Mouse (Mus musculus): Measurements from ENCODE around the gene Adcy9.
"Not testable (repeated sequence)": the region's sequence is repeated elsewhere in the genome, so short reads cannot be mapped to it uniquely, and the experiment has no call there.

Gene Adcy9

DNA sequence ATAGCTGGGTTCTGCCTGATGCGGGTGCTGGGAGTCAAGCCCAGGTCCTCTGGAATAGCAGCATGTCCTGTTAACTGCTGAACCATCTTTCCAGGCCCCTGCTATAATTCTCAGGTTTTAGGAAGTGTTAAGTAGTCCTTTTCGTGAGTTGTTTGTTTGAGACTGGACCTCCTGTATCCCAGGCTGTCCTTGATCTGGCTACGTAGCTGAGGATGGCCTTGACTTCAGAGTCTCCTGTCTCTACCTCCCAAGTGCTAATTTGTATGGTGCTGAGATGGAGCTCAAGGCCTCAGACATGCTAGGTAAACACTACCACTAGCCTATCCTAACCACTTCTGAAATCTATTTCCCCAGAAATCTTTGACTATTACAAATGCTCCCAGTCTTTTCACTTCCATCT lies 37.9 kb downstream of the Adcy9 start:
- DNase-seq (ENCODE audit: low read depth, low spot score), result no peak

DNA sequence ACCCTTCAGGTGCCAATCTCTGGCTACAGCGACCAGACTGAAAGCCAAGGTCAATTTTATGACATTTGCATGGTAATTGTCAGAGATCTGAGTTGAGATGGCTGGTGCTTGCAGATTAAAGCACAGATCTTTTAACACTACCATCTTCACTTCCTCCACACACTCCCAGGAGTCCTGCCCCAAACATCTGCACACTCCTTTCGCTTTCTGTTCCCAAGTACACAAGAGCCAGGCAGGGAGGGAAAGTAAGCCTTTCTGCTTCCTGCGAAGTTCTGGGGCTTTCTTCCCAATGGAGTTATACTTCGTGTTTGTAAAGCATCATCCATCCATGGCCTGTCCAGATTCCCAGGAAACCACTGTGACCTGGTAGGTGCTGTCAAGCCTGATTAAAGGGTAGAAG lies 38.8 kb downstream of the Adcy9 start:
- no peak for DNase-seq (ENCODE audit: low read depth, low spot score)

DNA sequence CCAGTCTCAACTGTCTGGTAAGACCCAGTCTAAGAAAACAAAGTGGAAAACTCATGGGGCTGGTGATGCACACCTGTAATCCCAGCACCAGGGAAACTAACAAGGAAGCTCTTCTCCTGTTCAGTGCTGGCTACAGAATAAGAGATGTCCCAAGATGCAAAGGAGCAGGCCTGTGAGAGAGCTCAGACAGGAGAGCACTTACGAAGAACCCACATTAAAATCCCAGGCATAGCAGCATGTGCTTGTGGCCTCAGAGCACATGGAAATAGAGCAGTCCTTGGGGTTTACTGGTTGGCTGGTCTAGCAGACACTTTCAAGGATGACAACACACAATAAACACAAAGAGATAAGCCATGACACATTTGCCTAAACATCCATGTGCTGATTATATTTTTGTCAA lies 41.5 kb downstream of the Adcy9 start:
- no peak for DNase-seq (ENCODE audit: low read depth, low spot score)

DNA sequence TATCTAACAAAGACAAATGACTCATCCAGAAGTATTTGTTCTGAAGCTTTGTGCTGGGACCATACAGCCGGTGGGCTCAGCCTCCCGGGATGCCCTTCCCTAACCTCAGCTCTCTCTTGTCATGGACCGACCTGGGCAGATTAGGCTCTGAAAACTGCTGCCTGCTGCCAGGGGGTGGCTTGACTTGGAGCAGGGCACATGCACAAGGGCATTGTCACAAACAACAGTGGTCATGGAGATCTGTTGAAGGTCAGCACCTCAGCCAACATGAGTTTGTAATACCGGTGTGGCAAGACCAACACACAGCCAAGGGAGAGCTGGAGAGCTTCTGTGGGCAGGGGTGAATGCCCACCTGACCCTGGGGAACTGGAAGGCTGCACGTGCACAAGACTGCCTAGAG lies 42.7 kb downstream of the Adcy9 start:
- no peak for DNase-seq (ENCODE audit: low read depth, low spot score)

DNA sequence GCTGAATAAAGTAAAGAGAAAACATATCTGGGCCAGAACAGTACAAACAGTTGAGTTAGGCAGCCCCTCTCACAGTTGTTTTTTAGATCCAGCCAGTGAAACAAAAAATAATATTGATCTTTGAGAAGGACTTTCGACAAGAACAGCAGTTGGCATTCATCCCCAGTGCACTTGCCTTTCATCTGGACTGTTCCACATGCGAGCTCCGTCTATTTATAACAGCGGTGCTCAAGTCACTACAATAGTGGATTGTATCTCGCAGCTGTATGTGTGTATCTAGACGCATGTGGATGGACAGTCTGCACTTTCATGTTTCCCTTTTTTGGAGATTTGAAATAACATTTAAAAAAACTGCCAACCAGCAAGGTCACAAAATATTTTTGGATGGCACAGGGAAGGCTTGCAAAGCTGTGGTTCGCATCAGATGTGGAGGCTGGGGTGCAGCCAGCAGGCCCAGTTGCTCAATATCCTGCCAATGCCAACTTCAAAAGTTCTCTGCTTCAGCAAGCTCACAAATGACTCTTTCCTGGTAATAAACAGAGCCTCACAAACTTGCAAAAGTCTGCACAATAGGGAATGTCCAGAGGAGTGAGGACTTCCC lies 45.4 kb downstream of the Adcy9 start:
- no peak for DNase-seq (ENCODE audit: low read depth, low spot score)

DNA sequence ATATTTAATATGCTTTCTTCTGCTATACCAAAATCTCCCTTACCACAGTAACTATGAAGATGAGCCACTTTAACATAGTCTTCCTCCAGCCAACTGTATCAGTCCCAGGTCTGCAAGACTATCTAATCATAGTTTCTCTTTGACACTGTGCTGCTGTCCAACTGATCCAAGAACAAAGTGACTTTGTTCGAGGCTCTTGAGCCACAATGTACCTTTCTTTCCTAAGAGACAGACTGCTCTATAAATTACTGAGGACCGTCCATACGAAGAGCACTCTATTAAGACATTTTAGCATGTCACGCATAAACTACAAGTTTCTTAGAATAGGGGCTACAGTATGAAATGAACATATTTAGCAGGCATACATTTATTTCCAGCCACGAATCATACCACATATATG lies 46.0 kb downstream of the Adcy9 start:
- DNase-seq (ENCODE audit: low read depth, low spot score), result no peak

DNA sequence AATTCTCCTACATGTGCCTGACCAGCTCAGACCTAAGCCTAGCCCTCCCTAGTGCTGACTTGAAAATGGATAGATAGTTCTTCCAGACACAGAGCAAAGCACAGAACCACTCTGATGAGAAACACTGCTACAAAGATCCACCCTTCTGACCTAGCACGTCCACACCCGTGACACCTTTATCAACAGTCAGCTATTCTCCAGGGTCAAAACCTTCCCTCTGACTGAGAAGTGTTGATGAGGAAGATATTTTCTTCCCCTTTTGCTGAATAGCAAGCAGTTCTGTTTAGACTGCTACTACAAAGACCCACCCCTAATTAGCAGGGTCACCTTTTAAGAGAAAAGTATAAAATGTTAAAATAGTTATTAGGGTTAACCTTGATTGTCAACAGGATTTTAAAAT lies 49.3 kb downstream of the Adcy9 start:
- no peak for DNase-seq (ENCODE audit: low read depth, low spot score)

DNA sequence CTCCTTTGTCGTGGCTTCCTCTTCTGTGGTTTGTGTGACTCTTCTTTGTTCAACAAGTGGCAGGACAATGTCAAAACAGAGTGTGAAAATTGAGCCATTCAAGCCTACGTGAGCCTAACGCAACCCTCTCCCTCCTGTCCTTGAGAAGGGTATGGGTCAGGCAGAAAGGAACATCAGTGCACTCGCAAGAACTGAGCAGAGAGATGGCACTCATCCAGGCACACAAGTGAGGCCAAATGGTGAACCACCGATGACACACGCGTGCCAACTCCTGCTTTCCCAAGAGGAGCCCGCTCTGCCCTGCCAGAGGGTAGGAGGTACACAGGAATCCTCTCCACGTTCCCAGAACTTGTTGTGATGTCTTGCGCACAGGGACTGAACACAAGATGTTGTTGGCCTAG lies 50.2 kb downstream of the Adcy9 start:
- DNase-seq (ENCODE audit: low read depth, low spot score), result no peak

DNA sequence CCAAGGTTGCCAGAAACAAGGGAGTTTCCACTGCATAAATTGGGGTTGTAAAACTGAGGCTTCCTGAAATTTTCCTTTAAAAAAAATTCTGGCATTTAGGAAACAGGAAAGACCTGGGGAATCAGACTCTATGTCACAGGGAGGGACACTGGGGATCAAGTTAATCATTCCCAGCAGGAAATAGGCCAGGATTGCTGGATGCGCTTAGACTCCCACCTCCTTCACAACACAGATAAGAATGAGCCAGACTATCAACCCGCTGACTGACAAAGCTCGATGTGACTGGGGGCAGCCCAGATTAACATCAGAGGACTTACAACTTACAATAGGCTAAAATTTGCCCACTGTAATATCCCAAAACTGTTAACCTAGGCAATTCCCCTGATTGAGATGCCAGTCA lies 52.4 kb downstream of the Adcy9 start:
- no peak for DNase-seq (ENCODE audit: low read depth, low spot score)

DNA sequence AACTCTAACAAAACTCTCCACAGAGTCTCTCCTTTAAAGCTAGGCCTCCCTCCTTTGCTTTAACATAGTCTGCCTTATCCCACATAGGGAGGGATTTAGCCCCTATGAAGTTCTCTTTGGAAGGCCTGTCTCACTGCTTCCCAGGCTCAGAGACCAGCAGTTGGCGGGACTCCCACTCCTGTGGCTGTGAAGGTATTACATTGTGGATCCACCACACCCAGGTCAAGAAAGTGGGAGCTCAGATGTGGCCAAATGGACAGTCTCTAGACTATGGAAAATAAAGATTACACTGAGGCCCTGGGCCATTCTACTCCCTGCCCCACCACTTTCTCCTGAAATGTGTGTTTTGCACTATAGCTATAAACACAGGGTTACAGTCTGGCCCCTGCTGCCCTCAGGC lies 53.0 kb downstream of the Adcy9 start:
- DNase-seq (ENCODE audit: low read depth, low spot score), result no peak

DNA sequence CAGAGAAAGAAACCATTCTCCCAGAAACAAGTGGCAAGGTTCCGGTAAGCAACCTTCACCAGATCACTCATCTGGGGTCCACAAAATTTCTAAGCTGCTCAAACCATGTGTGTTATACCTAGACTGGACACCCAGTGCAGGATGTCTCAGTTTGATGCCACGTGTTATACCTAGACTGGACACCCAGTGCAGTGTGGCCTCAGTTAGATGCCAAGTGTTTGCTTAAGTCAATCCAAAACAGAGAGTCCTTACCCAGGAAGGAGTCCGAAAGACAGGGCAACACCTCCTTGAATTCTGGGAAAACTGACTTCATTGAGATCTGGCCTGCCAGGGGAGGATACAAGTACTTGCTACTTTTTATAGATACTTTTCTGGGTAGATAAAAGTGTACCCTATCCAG lies 53.6 kb downstream of the Adcy9 start:
- DNase-seq (ENCODE audit: low read depth, low spot score), result no peak

DNA sequence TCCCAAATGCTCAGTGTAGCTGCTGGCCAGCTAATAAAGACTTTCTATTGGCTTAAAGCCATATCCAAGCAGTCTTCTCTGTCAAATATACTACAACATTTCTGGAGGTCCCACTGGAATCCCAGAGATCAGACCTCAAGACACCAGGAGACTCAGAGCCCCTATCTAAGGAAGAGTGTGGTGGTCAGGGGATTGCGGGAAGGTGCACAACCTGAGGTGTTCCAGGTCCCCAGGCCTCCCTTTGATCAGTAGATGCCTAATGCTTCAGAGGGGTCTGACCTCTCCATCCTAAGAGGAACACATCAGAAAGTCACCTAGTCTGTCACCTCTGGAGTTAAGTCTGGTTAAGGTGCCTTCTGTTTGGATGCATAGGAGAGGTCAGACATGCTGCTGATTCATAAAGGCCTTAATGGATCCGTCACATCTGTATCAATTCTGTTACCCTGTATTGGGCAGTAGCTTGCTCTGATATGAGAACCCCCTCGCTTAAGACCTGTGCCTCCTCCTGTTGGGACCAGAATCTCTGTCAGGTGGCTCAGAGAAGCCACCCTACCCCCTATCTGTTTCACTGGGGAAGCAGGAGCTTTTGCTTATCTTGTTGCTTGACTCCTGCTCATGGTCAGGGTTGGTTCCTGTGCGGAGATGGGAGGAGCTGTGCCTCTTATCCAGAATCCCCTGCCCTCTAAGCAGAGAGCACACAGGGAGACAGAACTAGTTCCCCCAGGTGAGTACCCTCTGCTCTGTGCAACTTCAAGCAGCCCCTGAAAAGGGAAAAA lies 56.8 kb downstream of the Adcy9 start:
- DNase-seq (ENCODE audit: low read depth, low spot score), result no peak

DNA sequence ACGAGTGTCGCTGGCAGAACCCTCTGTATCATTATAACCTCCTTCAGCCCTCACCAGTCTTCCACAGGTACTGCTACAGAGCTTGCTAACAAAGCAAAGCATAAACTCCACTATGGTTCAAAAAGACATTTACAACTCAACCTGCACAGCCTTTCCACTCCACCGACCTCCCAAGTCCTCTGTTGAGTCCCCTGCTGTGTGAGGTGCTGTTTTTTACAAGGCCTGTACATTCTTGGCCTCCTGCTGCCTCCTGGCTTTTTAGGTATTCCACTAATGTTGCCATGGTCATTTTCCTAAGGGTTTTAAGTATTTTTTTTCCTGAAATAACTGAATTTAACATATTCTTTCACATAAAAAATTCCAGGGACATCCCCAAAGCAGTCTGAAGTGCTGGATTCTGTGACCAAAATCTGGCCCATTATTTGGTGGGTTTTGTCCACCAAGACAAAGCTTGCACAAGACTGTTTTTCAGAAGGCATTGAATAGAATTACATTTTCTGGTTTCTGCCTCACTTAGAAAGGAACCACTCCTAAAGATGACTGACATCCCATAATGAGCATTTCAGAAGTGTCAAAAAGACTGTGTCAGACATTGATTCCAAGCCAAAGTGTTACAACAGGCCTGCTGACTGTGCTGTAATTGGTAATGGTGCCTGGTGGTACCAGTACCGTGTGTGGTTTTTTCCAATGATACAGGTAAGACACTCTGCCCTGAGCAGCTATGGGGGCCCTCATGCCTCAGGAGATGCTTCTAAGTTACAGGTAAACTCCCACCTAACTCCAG lies 64.8 kb downstream of the Adcy9 start:
- no peak for DNase-seq (ENCODE audit: low read depth, low spot score)

DNA sequence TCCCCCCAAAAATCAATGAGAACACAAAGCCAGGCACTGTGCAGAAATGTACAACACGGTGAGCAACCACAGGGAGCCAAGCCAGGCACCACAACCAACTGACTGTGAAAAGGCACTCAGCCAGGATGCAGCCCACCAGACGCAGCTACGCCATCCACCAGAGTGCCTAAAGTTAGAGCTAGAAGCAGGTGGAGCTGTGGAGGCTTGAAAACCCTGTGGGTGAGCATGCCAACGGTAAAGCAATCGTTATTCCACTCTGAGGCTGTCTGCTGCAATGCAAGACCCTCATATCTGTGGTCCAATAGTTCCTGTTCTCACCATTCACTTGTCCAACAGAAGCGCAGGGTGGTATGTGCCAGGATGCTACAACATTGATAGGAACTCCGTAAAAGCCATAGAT lies 77.7 kb downstream of the Adcy9 start:
- DNase-seq (ENCODE audit: low read depth, low spot score), result no peak

DNA sequence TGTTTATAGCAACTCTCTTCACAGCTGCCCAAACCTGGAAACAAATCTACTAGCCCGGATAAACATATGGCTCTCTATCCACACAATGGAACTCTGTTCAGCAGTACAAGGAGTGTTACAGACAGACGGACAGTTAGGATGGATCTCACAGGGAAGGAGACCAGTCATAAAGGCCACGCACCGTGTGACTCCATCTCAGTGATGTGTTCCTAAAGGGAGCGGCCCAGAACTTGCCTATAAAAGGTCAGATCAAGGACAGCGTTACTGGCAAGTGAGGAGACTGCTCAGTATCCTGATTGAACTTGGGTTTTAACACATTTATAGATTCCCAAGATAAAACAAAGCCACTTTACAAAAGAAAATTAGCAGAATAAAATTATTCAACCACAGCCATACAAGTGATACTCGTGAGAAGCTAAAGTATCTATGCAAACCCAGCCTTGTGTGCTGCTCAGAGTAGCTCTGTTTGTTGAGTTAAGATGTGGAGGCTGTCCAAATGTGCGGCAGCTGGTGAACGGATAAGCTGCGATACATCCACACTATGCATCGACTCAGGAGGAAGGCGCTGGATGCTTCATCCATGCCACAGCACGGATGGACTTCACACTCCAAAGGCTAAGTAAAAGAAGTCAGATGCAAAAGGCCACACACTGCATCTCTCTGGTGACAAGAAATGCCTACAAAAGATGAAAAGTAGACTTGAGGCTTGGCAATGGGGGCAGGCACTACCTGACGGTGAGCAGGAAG lies 78.8 kb downstream of the Adcy9 start:
- DNase-seq (ENCODE audit: low read depth, low spot score), result no peak

DNA sequence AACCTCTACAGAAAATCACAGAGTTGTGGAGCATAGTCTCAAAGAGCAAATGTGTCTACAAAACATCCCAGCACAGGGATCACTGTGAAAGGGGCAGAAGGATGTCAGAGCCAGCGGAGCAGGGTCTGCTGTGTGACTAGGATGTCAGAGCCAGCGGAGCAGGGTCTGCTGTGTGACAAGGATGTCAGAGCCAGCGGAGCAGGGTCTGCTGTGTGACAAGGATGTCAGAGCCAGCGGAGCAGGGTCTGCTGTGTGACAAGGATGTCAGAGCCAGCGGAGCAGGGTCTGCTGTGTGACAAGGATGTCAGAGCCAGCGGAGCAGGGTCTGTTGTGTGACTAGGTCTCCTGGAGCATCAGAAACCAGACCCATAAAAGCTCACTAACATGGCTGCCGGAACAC lies 81.1 kb downstream of the Adcy9 start:
- not testable (repeated sequence) for DNase-seq (ENCODE audit: low read depth, low spot score)

DNA sequence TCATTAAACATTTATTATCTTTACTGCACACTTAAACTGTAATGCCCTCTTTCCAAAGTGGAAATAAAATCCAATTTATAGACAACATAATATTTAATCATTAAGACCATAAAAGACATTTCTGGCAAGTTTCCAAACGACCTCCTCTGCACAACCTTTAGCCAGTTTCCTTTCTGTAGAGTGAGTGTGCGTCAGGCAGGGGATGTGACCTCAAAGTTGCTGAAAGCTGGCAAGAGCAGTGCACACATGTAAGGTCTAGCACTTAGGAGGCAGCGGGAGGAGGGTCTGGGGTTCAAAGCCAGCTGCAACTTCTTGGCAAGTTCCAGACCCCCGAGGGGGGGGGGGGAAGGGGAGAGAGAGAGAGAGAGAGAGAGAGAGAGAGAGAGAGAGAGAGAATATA lies 83.0 kb downstream of the Adcy9 start:
- no peak for DNase-seq (ENCODE audit: low read depth, low spot score)

DNA sequence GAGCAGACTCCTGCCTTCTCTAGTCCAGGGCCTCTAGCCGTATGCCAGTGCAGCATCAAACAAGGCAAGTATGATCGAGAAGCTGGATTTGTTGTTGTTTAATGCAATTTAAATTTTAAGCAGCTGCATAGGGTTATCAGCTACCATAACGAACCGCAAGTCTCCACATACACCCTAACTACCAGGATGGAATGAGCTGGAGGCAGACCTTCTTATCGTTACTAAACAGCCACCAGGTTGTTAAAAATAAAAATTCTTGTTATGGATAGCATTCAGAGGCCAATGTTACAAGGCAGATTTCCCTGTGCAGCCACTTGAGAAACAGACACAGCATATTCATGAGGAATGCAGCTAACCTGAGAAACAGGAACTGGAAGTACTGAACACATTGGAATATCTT lies 86.5 kb downstream of the Adcy9 start:
- DNase-seq (ENCODE audit: low read depth, low spot score), result no peak

DNA sequence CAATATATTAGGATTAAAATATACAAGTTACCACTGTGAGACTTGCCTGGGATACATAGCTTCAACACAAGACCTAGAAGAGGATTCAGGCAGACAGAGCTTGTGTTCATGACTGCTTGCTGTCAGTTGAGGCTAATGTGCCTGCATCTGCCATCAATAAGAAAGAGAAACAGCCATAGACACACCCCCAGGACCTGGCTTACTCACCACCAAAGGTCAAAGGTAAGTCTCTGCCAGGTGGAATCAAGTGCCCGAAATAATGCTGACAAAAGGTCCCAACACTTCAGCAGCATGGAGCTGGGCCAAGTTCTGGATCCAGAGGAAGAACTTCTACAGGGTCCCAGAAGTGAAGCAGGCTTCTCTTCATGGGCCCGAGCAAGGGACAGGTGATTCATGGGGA lies 86.9 kb downstream of the Adcy9 start:
- no peak for DNase-seq (ENCODE audit: low read depth, low spot score)

DNA sequence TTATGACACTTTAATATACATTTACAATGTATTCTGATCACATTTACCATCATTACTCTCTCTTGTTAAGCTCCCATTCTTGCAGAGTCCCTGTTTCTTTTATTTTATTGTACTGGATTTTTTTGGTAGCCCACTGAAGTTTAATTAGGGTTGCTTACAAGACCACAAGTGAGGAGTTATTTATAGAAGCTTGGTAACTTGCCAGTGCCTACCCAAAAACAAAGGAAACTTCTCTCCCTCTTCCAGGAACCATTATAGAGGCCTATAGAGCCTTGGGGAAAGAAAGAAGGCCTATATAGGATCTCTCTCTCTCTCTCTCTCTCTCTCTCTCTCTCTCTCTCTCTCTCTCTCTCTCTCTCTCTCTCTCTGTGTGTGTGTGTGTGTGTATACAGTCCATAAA lies 93.2 kb downstream of the Adcy9 start:
- DNase-seq (ENCODE audit: low read depth, low spot score), result no peak

DNA sequence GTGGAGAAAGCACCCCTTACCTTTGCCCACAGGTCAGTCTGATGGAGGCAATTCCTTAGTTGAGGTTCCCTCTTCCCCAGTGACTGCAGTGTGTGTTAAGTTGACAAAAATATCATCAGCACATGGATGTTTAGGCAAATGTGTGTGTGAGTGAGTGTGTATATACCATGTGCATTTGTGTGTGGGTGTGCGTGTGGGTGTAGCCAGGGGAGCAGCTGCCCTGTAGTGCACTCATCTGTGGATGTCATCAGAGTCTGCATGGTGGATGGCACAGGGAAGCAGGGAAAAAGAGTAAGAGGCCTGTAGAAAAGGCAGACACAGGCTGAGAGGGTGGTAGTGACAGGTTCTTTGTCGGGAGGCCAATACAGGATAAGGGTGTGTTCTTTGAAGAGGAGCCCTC lies 94.5 kb downstream of the Adcy9 start:
- DNase-seq (ENCODE audit: low read depth, low spot score), result no peak

DNA sequence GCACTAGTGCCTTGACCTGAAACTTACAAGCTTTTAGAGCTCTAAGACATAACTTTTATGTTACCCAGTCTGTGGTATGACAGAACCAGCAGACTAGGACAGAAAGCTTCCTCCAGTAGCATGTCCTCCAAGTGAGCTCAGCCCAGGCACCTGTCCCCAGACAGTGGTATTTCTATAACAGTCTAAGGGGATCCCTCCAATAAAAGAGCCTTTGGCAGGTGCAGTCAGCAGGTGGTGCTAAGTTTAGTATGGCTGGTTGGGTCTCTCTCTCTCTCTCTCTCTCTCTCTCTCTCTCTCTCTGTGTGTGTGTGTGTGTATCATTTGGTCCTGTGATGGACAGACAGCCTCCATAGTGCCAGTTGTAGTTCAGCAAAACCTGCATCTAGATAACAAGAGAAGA lies 95.3 kb downstream of the Adcy9 start:
- DNase-seq (ENCODE audit: low read depth, low spot score), result no peak
